Mouse (Mus musculus) embryonic facial prominence, embryonic 11.5 days (tissue): ENCODE measurements around the gene Gzmg. TPM values are rescaled to one million over a fixed set of nuclear protein-coding genes. Genes with fewer than 3 reads are reported as not detected.
"Not testable (repeated sequence)": the region's sequence is repeated elsewhere in the genome, so short reads cannot be mapped to it uniquely, and the experiment has no call there.

ENCODE experiments used
- ATAC-seq: fragments of 200-750 bp; cut with Nextera tagmentation; replicated peaks from 2 replicates; pipeline ENCODE4 v1.8.0; 2017; ENCODE audit warnings: low read depth; ENCODE audit not compliant: insufficient number of reproducible peaks, low FRiP score, low TSS enrichment
- DNase-seq: peaks from one replicate; pipeline ENCODE4 v3.0.0-alpha.2; 2015; ENCODE audit warnings: low spot score
- H3K27ac ChIP-seq: fragments of 300-500 bp; sonication (generic); replicated peaks from 2 replicates; pipeline ENCODE4 v1.5.1; 2014; ENCODE audit warnings: mild to moderate bottlenecking, low read depth, low read length, control low read depth
- H3K27me3 ChIP-seq: fragments of 300-500 bp; sonication (generic); 2 replicates; pipeline ENCODE4 v1.6.1; 2014; ENCODE audit warnings: mild to moderate bottlenecking, low read length, moderate library complexity, mixed read lengths; ENCODE audit not compliant: control insufficient read depth, insufficient read depth
- H3K36me3 ChIP-seq: fragments of 300-500 bp; sonication (generic); replicated peaks from 2 replicates; pipeline ENCODE4 v1.6.1; 2014; ENCODE audit warnings: low read depth, mild to moderate bottlenecking, low read length, moderate library complexity, mixed read lengths; ENCODE audit not compliant: control insufficient read depth, insufficient read depth
- H3K4me1 ChIP-seq: fragments of 300-500 bp; sonication (generic); 2 replicates; pipeline ENCODE4 v1.6.1; 2014; ENCODE audit warnings: low read length, mixed read lengths; ENCODE audit not compliant: control insufficient read depth, insufficient read depth
- H3K4me2 ChIP-seq: fragments of 300-500 bp; sonication (generic); 2 replicates; pipeline ENCODE4 v1.6.1; 2014; ENCODE audit warnings: low read depth, mild to moderate bottlenecking, control low read depth, low read length, moderate library complexity
- H3K4me3 ChIP-seq: fragments of 300-500 bp; sonication (generic); 2 replicates; pipeline ENCODE4 v1.5.1; 2014; ENCODE audit warnings: low read depth, low read length, control low read depth
- H3K9ac ChIP-seq: fragments of 300-500 bp; sonication (generic); replicated peaks from 2 replicates; pipeline ENCODE4 v1.6.1; 2014; ENCODE audit warnings: mild to moderate bottlenecking, control low read depth, low read length
- H3K9me3 ChIP-seq: fragments of 300-500 bp; sonication (generic); replicated peaks from 2 replicates; pipeline ENCODE4 v1.6.1; 2016; ENCODE audit warnings: mild to moderate bottlenecking, low read length, inconsistent platforms, mixed read lengths; ENCODE audit not compliant: control insufficient read depth
- WGBS: fragments of 180-500 bp; shearing (Covaris S2); extraction: QIAGEN DNeasy Blood & Tissue Kit; methylation state at CpG from one replicate; pipeline ENCODE4 v1.1.7; 2014; 5-methylcytosine and 5-hydroxymethylcytosine counted together
- polyA plus RNA-seq: library from polyadenylated mRNA; unstranded; fragments of >200 nt; fragmentation: Nextera tagmentation; extraction: Ambion mirVana; gene quantifications from 2 replicates; pipeline ENCODE4 v1.2.1, GENCODE M21; 2014

Gene Gzmg
- polyA plus RNA-seq, 1 experiment from 2014 or later = not detected

GRCm38 (mm10) chr14:56123516-56123915 lies 35.9 kb downstream of the Gzmg start:
- H3K9me3 ChIP-seq = no peaks in the 10 kb centered on the region
- no peak overlapping the region for H3K27ac ChIP-seq
- H3K9ac ChIP-seq = no peak overlapping the region
- H3K4me3 ChIP-seq = no peak overlapping the region
- DNase-seq = no peak
- ATAC-seq = no peak
- H3K36me3 ChIP-seq = no peaks in the 10 kb centered on the region
- no peak overlapping the region for H3K4me2 ChIP-seq
- no peaks in the 10 kb centered on the region for H3K27me3 ChIP-seq
- 89% methylated on average over 3 of the region's 3 CpGs for WGBS
- no peaks in the 10 kb centered on the region for H3K4me1 ChIP-seq

- DNase-seq (no peak), ATAC-seq (no peak)
- H3K27me3 ChIP-seq = no peaks in the 10 kb centered on the region
- no peaks in the 10 kb centered on the region for H3K4me1 ChIP-seq
- H3K4me2 ChIP-seq = no peak within 1 kb of the TSS
- H3K4me3 ChIP-seq = no peak within 1 kb of the TSS
- H3K9ac ChIP-seq = no peak within 1 kb of the TSS
- H3K9me3 ChIP-seq = no peaks in the 10 kb centered on the region
- no peak within 1 kb of the TSS for H3K27ac ChIP-seq
- no peaks in the 10 kb centered on the region for H3K36me3 ChIP-seq
Observed at GRCm38 (mm10) chr14:56120525-56120924, 38.9 kb downstream of the Gzmg start, which contains the start of gene Gzme. Gzme (minus strand) TSS chr14:56120625.

DNA sequence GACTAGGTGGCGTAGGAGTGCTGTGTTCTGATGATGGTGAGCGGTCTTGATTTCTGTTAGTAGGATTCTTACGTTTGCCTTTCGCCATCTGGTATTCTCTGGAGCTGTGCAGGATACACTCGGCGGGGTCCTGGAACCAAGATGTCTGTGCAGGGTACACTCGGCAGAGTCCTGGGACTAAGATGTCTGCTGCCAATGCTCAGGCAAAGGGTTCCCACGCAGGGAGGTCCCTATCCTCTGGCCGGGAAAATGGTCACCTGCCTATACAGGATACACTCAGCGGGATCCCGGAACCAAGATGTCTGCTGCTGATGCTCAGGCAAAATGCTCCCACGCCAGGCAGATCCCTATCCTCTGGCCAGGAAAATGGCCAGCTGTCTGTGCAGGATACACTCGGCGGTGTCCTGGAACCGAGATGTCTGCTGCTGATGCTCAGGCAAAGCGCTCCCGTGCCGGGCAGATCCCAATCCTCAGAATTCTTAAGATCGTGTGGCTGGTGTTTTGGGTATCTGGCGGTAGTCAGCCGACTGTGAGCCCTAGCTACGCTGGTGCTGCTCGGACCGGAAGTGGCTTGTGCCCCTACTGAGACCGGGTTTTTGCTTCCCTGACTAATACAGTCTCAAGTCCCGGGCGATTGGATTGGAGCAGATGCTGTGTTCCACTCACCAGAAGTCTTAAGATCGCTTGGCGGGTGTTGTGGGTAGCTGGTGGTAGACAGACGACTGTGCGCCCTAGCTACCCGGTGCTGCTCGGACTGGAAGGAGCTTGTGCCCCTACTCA lies 43.7 kb downstream of the Gzmg start:
- H3K27me3 ChIP-seq, H3K4me1 ChIP-seq, H3K4me2 ChIP-seq, DNase-seq, H3K9me3 ChIP-seq, ATAC-seq, H3K27ac ChIP-seq, H3K4me3 ChIP-seq, H3K9ac ChIP-seq, H3K36me3 ChIP-seq: not testable (repeated sequence)
- 91% methylated on average over 33 of the region's 33 CpGs for WGBS

Other genes with a start within 250 kb of the Gzmg start
- not detected in 2 replicates for gene Cma1, start 214.9 kb downstream of the Gzmg start, polyA plus RNA-seq
- not detected in 2 replicates for gene Cma2, start 208.6 kb downstream of the Gzmg start, polyA plus RNA-seq
- not detected in 2 replicates for gene Mcpt1, start 141.6 kb downstream of the Gzmg start, polyA plus RNA-seq
- gene Mcpt9, start 129.1 kb downstream of the Gzmg start, polyA plus RNA-seq = not detected in 2 replicates
- gene Mcpt2, start 117.5 kb downstream of the Gzmg start, polyA plus RNA-seq = not detected in 2 replicates
- gene Mcpt4, start 97.3 kb downstream of the Gzmg start, polyA plus RNA-seq = not detected in 2 replicates
- not detected in 2 replicates for gene Mcpt8, start 74.3 kb downstream of the Gzmg start, polyA plus RNA-seq
- gene Ctsg, start 57.0 kb downstream of the Gzmg start, polyA plus RNA-seq = not detected in 2 replicates
- not detected in 2 replicates for gene Gzme, start 39.0 kb downstream of the Gzmg start, polyA plus RNA-seq
- not detected in 2 replicates for gene Gzmd, start 27.0 kb downstream of the Gzmg start, polyA plus RNA-seq
- gene Gzmn, start 15.0 kb upstream of the Gzmg start, polyA plus RNA-seq = not detected in 2 replicates
- gene Gzmf, start 51.8 kb upstream of the Gzmg start, polyA plus RNA-seq = not detected in 2 replicates
- gene Gzmc, start 75.1 kb upstream of the Gzmg start, polyA plus RNA-seq = not detected in 2 replicates
- not detected in 2 replicates for gene Gzmb, start 102.7 kb upstream of the Gzmg start, polyA plus RNA-seq
- gene Atp12a, start 205.5 kb upstream of the Gzmg start, polyA plus RNA-seq = 0.13 TPM in 1 of 2 replicates, not detected in the other
- 1.3 and 2.6 TPM in 2 replicates for gene Rnf17, start 243.0 kb upstream of the Gzmg start, polyA plus RNA-seq